Mouse (Mus musculus): ENCODE data around the gene Sdcbp2. TPM values are rescaled to one million over a fixed set of nuclear protein-coding genes. Genes with fewer than 3 reads are reported as not detected.
A peak's percentile ranks its signal among the peaks of the same experiment; 100 is the strongest.
"Not testable (repeated sequence)": the region's sequence is repeated elsewhere in the genome, so short reads cannot be mapped to it uniquely, and the experiment has no call there.

Sdcbp2 gene
- total RNA-seq, 2 experiments from 2014 or later, result 0.48 to 0.54 TPM

DNA sequence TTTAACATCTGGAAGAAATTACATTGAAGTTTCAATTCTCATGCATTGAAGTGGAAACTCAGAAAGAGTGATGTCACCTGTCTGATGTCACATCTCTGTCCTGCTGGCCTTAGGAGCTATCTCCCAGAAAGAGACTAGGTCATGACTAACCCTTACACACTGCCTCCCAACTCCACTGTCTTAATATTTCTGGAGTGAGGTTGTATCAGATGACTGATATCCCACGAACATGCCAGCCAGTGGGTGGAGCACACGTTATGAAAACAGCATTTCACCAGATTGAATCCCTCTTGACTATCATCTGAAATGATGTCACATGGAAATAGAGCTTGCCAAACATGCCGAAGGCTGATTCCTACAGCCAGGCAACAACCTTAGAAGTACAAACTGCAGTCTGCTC is 7.4 kb upstream of the Sdcbp2 start:
- DNase-seq, result no peak
- intact Hi-C loops (cut with DNase I), result no loop called here

DNA sequence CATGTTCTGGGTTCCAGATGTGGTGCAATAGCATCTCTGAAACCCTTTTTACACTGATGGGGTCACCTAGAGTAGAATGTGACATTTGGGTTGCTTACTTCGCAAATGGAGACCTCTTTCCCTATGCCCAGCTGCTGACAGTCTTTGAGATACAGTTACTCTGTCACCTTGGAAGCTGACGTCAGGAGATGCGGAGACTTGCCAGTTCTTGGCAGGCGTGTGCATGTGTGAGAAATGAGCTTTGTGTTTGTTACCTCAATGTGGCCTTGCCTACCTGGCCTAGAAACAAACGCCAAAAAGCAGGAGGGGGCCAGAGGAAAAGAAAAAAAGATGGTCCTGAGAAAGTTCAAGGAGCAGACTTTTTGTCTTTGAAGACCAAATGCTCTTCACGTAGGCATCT is 5.6 kb upstream of the Sdcbp2 start:
- intact Hi-C loops (cut with DNase I), result no loop called here

DNA sequence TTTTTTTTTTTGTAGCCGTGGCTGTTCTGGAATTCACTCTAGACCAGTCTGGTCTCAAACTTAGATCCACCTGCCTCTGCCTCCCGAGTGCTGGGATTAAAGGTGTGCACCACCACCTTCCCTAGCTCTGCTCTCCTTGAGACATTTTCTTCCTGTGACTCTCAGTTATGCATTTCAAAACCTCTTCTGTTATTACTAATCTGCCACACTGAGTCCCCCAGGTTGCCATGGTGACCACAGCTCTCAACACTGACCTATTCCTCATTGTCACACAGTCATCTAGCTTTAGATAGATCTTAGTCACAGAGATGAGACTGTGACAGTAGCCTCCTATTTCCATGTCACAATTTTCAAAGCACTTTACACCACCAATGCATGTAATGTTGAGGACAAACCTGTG is 3.0 kb upstream of the Sdcbp2 start:
- DNase-seq, result no peak
- intact Hi-C loops (cut with DNase I), result no loop called here

More for the DNA sequence above, 5.6 kb upstream of the Sdcbp2 start:
- DNase-seq, result no peak

DNA sequence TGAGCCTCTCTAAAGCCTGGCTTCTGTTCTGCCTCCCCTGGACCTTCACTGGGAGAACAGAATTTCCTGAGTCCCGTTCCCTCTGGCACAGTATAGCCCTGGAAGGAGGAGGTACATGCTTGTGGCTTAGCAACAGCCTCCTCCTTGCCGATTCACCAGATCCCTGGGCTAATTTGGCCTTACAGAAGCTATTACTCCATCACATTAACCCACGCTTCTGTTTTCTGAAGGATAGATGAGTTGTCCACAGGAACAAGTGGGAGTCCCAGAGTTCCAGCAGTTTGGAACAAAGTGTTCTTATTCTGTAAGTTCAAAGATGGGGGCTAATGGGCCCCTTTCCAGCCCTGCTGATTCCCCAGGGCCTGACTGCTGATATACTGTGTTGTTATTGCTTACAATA is 1.2 kb downstream of the Sdcbp2 start:
- DNase-seq, result no peak
- intact Hi-C loops (cut with DNase I), result no loop called here

DNA sequence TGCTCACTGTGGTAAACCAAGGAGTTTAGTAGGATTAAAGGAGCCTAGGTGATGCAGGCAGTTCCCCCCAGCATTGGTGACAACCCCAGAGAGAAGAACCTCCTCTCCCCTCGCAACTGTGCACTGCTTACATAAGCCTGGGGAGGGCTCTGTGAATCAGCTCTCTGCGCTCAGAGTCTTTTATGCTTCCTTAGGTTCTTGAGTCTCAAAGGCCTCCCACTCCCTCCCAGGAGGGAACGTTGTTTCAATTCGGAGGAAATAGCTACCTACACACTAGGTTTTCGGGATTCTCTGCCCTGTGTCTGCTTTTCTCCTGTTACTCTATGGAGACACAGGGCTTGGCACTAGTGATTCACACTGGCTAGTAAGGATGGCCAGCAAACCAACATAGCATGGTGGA is 2.2 kb downstream of the Sdcbp2 start:
- intact Hi-C loops (cut with DNase I), result loop anchor here (5.0 kb wide), 1 partner anchor 43 kb away; no protein-coding TSS in a partner anchor
- no peak for DNase-seq

DNA sequence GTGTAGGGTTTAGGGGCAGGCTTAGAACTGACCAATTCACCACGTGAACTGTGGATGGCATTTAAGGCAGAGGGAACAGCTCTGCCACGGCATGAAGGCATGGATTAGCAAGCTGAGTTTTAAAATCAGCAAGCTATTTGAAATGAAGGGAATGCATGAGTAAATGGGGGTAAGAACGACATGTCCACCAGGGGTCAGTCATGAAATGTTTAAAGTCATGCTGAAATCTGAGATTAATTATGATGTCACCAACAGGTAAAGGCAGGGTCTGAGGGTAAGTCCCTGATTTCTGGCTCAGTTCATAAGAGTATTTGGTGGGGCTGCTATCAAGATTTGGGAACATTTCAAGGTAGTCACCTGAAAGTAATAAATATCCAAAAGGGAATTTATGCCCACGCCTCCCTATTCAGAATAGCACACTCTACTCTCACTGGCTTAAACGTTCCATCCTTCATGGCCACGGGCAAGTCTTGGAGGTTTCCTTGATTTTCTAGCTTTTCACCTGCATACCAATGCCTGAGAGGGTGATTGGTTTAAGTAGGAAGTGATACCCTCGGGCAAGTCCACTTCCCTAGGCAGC is 2.8 kb downstream of the Sdcbp2 start:
- no peak for DNase-seq
- intact Hi-C loops (cut with DNase I), result loop anchor here (5.0 kb wide), 1 partner anchor 42 kb away; no protein-coding TSS in a partner anchor

DNA sequence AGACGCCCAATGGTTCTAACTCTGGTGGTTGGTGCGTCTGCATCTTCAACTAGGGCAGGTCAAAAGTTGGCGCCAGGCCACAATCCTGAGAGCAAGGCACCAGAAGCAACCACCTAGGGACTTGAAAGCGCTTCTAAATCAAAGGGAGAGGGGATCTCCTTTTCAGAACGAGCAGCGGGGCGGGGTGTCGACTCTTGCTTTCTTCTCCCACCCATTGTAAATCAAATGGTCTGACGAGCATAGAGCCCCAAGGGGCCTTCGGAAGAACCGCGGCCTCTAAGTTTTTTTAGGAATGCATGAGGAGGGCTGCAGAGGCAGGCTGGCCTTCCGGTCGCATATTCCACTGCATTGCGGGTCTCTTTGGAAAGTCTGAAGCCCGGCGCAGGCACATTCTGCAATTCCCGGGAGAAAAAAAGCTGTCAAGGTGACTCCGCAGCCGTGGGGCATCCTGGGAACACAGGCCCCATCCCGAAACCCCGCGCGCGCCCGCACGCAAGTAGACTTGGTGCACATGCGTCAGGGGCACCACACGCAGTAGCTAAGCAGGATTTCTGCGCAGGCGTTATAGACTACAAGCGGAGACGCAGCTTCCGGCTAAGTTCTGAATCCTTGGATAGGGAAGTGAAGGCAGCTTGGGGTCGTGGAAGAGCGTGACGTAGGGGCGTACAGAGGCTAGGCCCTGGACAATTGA is 3.4 kb downstream of the Sdcbp2 start:
- DNase-seq, result peak; percentile 76 to 81
- intact Hi-C loops (cut with DNase I), result loop anchor here (5.0 kb wide), 1 partner anchor 41 kb away; no protein-coding TSS in a partner anchor

DNA sequence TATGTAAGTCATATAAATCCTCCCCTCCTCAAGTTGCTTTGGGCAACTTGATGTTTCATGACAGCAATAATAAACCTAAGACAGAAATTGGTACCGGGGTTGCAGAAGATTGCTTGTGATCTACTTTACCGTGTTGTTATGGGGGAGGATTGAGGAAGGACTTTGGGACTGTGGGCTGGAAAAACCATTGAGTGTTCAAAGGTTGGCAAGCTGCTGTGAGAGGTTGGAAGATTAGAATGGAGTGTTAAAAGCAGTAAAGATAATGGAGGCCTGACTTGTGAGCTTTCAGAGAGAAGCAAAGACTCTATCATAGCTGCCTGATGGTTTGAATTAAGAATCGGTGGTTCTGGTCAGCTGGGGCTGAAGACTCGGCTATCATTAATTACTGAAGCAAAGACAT is 6.8 kb downstream of the Sdcbp2 start:
- intact Hi-C loops (cut with DNase I), result loop anchor here (5.0 kb wide), 1 partner anchor 38 kb away; no protein-coding TSS in a partner anchor
- DNase-seq, result no peak

DNA sequence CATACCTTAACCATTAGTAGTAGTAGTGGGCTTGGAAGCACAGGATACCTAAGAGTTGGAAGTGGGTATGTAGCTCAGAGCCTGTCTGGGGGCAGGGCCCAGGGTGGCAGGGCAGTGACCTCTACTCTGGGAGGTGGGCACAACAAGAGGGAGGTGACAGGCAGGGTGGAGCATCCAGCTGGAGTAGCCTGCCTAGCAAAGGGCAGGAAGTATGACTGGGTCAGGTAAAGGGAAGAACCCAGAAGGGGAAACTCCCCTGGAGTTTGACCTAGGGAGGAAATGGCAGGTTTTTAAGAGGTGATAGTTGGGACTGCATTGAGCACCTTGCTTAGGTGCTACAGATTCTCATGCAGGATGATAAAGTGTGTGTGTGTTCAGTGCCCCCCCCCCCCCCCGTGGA is 8.5 kb downstream of the Sdcbp2 start:
- DNase-seq, result no peak
- intact Hi-C loops (cut with DNase I), result loop anchor here (5.0 kb wide), 1 partner anchor 101 kb away; no protein-coding TSS in a partner anchor

DNA sequence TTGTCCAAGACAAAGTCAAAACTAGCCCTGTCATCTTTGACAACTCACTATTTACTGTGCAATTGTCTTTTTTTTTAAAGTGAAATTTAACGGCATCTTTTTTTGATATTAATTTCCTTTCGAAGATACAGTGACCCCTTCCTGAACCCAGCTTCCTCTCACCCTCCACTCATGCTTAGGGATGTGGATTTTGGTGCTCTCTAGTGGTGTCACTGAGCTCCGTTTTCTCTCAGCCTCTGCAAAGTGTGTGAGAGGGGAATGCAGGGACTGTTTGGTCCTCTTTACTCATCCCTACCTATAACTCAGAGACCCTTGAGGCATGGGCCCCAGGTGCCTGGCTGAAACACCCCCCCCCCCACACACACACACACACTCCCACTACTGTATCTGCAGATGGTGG is 13.5 kb downstream of the Sdcbp2 start:
- intact Hi-C loops (cut with DNase I), result no loop called here
- no peak for DNase-seq

DNA sequence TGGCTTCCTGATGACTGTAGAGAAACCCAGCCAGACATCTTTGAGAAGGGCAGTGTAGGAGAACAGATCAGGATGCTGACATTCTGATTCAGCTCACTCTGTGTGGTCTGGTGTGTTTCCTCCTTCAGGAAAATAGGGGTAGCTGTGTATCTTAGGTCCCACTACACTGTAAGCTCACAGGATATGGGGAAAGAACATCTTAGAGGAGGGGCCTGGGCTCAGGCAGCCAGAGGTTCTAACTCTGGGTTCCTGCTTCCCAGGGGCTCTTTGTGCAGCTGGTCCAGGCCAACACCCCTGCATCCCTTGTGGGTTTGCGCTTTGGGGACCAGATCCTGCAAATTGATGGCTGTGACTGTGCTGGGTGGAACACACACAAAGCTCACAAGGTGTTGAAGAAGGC is 14.4 kb downstream of the Sdcbp2 start:
- intact Hi-C loops (cut with DNase I), result no loop called here
- DNase-seq, result no peak

DNA sequence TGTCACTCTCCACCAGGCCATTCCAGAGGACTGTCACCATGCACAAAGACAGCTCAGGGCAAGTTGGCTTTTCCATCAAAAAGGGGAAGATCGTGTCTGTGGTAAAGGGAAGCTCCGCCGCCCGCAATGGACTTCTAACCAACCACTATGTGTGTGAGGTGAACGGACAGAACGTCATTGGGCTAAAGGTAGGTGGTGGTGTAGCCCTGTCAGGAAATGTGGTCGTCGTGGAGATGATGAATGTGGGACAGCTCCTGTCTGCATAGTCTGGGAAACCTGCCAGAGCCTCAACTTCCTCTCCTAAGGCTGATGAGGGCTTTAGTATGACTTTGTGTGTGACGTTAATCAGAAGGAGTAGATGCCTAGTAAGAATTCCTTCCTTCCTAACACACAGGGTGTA is 14.9 kb downstream of the Sdcbp2 start:
- DNase-seq, result no peak
- intact Hi-C loops (cut with DNase I), result no loop called here

DNA sequence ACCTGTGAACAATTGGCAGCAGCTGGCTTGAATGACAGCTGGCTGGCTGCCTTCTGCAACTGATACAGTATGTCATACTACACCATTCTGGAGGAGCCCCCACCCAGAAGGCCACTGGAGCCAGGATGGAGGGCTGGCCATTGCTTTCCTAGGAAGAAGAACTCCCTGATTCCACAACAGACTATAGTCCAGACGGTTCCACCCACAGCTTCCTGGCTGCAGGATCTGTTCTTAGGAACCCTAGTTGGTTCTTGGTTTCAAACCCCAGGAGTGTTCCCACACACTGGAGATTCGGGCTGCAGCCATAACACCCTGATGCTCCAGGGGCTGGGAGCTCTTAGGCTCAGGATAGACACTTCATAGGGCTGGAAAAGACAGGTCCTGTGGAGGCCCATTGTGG is 25.6 kb downstream of the Sdcbp2 start:
- intact Hi-C loops (cut with DNase I), result no loop called here
- no peak for DNase-seq

DNA sequence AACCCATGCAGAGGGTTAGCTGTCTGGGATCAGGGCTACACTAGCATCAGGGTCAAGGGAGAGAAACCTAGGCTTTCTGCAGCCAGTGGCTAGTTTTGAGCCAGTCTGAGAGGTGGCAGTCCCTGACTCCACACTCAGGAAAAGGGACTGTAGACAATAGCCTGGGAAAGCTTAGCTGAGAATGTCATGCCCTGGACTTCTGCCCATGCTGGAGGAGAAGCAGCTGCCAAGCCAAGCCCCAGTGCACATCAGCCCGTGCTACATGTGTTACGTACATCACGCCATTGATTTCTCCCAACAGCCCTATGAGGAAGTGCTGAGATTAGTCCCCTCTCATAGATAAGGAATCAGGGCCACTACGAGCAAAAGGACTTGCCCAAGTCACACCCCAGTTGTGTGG is 29.7 kb downstream of the Sdcbp2 start:
- DNase-seq, result no peak
- intact Hi-C loops (cut with DNase I), result no loop called here

DNA sequence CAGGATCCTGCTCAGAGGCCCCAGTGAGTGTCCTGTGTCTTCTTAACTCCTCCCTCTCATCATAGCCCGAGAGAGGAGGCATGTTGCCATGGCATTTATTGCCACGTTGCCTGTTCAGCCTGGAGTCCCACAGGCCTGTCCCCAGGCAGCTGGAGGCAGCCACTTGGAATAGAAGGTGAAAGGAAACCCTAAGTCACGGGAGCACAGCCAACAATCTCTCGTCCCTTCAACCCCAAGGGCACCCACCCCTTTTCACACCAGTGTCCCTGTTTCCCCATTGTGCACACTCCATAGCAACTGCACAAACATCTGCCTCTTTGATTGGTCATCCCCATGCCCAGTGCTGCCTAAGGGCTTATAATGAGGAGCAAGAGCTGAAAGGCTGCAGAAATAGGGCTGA is 31.2 kb downstream of the Sdcbp2 start:
- intact Hi-C loops (cut with DNase I), result no loop called here
- peak in 1 of 2 experiments; percentile 15 for DNase-seq

DNA sequence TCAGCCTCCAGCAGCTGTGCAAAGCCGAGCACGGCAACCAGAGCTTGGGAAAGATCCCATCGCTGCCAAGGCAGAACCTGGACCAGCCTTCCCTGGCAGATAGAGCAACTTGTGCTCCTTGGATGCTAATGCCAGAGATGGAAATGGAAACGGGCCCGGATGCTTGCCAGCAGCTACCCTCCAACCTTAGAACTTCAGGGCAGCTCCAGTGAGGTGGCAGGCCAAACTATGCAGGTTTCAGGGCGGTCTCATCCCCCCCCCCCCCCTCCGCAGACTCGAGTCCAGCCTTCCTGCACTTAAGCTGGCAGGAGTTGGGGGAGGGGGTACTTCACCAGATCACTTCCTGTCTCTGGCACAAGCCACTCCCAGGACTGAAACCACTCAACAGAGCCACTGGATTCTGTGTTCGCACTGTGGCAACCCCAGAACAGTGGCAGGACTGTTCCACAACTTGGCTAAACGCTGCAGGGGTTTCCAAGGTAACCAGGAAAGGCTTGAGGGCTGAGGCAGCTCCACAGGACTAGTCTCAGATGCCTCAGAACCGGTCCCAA is 33.1 kb downstream of the Sdcbp2 start:
- intact Hi-C loops (cut with DNase I), result no loop called here
- DNase-seq, result peak; percentile 46 to 48

DNA sequence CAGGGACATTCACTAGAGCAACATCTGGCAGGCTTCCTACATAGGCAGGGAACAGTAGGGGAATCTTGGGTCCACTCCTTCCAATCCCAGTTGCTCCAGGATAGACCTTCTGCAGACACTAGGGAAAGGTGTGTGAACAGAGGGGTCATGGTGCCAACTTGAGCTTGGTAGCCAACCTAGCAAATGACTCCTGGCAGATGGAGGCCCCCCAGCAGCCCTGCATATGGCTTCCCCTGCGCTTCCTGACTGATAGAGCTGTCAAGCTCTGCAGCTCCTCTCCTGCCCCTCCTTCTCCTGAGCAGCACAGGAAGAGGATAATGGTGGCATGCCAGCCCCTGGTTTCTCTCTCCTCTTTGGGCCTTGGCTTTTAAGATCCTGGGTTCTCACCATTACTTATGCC is 36.0 kb downstream of the Sdcbp2 start:
- no peak for DNase-seq
- intact Hi-C loops (cut with DNase I), result no loop called here

DNA sequence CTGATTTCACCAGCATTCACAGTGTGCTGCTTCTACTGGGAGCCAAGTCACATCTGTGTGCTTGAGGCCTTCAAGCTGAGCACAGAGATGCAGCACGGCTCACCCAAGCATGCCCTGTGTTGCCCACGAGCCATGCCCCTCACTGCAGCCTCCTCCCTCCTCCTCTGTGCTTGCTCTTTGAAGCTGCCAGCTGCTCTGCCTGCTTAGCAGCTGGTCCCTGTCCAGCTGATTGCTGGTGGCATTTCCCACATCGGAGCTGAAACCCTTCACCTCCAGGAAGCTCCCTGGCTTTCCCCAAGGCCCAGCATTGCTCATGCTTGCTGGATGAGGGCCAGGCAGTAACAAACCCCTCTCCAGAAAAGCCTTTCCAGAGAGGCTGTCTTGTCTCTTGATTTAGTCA is 37.6 kb downstream of the Sdcbp2 start:
- intact Hi-C loops (cut with DNase I), result no loop called here
- no peak for DNase-seq

DNA sequence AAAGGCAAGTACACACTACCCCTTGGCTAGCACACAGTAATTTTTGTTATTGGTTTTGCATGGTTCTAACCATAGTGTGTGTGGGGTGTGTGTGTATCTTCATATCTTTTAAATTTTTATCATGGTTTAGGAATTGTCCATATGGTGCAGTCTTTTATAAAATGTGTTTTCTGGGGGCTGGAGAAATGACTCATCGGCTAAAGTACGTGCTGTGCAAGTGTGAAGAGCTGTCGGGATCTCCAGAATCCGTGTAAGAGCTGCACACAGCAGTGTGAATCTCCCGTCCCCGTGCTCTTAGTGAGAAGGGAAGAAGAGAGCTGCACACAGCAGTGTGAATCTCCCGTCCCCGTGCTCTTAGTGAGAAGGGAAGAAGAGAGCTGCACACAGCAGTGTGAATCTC is 43.4 kb downstream of the Sdcbp2 start:
- not testable (repeated sequence) for DNase-seq
- intact Hi-C loops (cut with DNase I), result loop anchor here (5.0 kb wide), 1 partner anchor 38 kb away; no protein-coding TSS in a partner anchor

DNA sequence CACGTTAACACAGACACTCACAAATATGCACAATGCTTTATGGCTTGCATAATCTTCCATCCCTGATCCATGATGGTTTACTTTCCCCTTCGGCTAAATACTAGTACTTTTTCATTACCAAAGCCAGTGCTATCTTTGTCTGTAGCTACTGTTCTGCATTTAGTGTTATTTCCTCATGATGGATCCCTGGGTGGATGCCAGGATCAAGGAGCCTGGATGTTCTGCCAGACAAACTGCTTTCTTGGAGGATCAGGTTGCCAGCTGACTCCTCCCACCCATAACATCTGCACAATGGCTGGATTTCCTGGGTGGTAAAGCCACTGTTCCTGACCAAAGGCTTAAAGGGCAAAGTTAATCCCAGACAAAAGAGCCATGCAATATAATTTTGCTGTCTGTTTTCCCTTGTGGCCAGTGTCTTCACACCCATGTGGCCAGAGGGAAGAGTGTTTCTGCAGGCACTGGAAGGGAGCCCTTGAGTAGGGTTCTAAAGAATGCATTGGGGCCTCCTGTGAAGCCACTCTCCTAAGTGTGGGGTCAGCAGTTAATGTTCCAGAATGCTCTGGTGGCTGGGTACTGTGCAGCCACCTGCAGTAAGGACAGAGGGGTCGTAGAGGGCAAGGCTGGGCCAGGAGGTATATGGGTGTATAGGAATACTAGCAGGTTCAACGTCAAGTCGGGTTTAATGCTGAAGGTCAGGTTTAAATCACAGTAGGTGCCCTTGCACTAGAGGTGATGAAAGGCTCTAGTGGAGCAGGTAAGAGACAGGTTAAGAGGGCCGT is 44.3 kb downstream of the Sdcbp2 start:
- DNase-seq, result no peak
- intact Hi-C loops (cut with DNase I), result loop anchor here (5.0 kb wide), 1 partner anchor 39 kb away; no protein-coding TSS in a partner anchor

DNA sequence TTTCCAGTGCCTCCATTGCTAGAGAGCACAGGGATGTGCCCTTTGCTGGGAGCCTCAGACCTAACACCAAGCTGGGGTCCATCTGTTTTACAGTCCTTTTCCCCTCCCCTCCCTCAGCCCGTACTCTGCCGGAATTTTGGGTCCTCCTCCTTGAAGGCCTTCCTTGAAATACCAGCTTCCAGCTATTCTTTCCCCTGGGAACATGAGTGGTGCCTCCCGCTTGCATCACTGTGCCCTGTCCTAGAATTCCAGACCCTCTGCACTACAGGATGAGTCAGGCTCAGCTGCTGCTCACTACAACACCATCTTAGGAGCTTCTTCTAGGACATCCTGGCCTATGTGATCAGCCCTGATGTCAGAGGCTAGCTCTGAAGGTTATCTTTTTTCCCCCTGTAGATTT is 51.4 kb downstream of the Sdcbp2 start:
- intact Hi-C loops (cut with DNase I), result no loop called here
- no peak for DNase-seq
